Mouse (Mus musculus): ENCODE data around the gene Dicer1. TPM values are rescaled to one million over a fixed set of nuclear protein-coding genes. Genes with fewer than 3 reads are reported as not detected.

Gene Dicer1
- polyA plus RNA-seq, 1 experiment: 16.7 TPM

GRCm38 (mm10) chr12:104677371-104677924 lies 74.3 kb downstream of the Dicer1 start:
- DNase-seq (ENCODE audit: low spot score): no peak

GRCm38 (mm10) chr12:104676535-104677370 lies 75.0 kb downstream of the Dicer1 start:
- DNase-seq (ENCODE audit: low spot score): no peak

GRCm38 (mm10) chr12:104672976-104673375 lies 78.8 kb downstream of the Dicer1 start:
- DNase-seq (ENCODE audit: low spot score): no peak

GRCm38 (mm10) chr12:104672406-104672805 lies 79.3 kb downstream of the Dicer1 start:
- DNase-seq (ENCODE audit: low spot score): no peak

- DNase-seq (ENCODE audit: low spot score): no peak
Measured at GRCm38 (mm10) chr12:104667846-104668245, 83.9 kb downstream of the Dicer1 start.

- DNase-seq (ENCODE audit: low spot score): no peak
Measured at GRCm38 (mm10) chr12:104665951-104666350, 85.8 kb downstream of the Dicer1 start.

- DNase-seq (ENCODE audit: low spot score): no peak
Measured at GRCm38 (mm10) chr12:104665521-104665920, 86.2 kb downstream of the Dicer1 start.

- DNase-seq (ENCODE audit: low spot score): no peak
Measured at GRCm38 (mm10) chr12:104656146-104656545, 95.6 kb downstream of the Dicer1 start.

- DNase-seq (ENCODE audit: low spot score): no peak
Measured at GRCm38 (mm10) chr12:104655006-104655405, 96.7 kb downstream of the Dicer1 start.

GRCm38 (mm10) chr12:104652021-104652420 lies 99.7 kb downstream of the Dicer1 start:
- no peak for DNase-seq (ENCODE audit: low spot score)

- no peak for DNase-seq (ENCODE audit: low spot score)
Measured at GRCm38 (mm10) chr12:104651269-104651668, 100.5 kb downstream of the Dicer1 start.

- no peak for DNase-seq (ENCODE audit: low spot score)
Measured at GRCm38 (mm10) chr12:104650510-104651260, 101.1 kb downstream of the Dicer1 start.

GRCm38 (mm10) chr12:104648366-104648765 lies 103.4 kb downstream of the Dicer1 start:
- DNase-seq (ENCODE audit: low spot score): no peak

- DNase-seq (ENCODE audit: low spot score): no peak
Measured at GRCm38 (mm10) chr12:104642337-104642736, 109.4 kb downstream of the Dicer1 start.

- DNase-seq (ENCODE audit: low spot score): no peak
Measured at GRCm38 (mm10) chr12:104640934-104641333, 110.8 kb downstream of the Dicer1 start.

GRCm38 (mm10) chr12:104638156-104638555 lies 113.6 kb downstream of the Dicer1 start:
- no peak for DNase-seq (ENCODE audit: low spot score)

Other genes with a start within 250 kb of the Dicer1 start
- gene Clmn, start 113.1 kb upstream of the Dicer1 start, polyA plus RNA-seq (2012; rRNA removed): 7.4 and 8.1 TPM in 2 replicates